Mouse (Mus musculus) right cerebral cortex, postnatal 4 days (tissue): ENCODE data around the gene Sel1l.

Experiments used
- DNase-seq: peaks from one replicate; pipeline ENCODE4 v3.0.0-alpha.2; 2022

Gene Sel1l

DNA sequence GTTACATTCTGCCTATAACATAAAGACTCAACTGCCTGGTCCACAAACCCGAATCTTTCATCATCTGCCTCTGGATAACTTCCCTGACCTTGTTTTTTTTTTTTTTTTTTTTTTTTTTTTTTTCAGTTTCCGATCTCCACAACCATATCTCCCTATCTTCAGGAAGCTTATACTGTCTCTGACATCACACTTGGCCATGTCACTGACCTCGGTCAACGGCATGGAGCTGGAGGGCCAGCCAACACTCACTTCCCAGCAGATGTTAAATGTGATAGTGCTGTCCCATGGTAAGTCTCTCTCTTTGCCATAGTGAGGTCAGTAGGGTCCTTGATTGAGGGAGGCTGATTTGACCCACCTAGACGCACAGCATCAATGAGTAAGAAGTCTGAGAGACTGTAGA is 72.6 kb downstream of the Sel1l start:
- DNase-seq, result no peak

GRCm38 (mm10) chr12:91774811-91775284 is 74.1 kb downstream of the Sel1l start:
- no peak for DNase-seq

- DNase-seq, result no peak
Measured at GRCm38 (mm10) chr12:91768871-91769270, 80.1 kb downstream of the Sel1l start.

DNA sequence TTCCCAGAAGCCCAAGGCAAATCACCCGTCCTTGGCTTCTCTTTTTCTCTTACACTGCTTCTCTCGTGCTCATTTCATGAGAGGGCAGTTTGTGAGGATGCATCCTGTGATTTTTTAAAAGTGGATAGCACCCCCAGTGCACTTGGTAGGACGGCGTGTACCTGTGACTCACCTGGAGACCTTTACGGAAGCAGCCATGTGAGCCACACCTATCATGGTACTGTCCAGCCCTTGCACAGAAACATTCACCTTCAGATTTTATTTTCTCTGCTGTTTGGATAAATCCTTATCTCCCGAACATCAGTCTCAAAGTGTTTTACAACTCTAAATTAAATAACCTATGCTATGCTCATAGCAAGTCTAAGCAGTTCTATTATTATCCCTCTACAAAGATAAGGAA is 80.8 kb downstream of the Sel1l start:
- DNase-seq, result no peak

DNA sequence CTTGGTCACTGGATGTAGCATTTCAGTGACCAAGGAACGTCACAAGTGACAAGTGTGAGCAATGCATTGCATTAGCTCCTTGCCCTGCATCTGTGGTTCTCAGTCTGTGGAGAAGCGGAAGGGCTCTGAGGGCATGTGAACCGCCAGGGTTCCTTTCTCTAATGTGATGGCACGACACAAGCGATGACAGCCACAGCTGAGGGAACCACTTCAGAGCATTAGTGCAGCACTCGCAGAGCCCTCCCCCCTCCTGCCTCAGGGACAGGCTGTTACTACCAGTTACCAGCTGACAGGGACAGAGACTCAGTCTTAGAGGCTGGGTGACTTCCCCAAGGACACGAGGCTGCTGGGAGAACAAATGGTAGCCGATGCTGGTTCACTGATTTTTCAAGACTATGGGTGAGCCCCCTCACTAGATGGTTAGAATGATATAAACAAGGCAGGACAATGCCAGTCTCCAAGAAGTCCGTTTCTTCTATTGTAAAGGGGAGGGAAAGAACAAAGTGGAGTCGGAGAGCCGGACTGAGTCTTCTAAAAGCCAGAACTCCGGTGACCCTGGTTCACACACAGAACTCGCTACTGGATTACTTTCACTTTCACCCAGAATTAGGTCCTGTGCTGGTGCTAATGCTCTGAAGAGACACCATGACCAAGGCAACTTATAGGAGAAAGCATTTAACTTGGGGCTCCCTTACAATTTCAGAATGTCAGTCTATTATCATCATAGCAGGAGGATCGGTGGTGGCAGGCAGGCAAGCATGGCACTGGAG is 82.4 kb downstream of the Sel1l start:
- no peak for DNase-seq

- no peak for DNase-seq
Measured at GRCm38 (mm10) chr12:91765504-91765903, 83.5 kb downstream of the Sel1l start.

DNA sequence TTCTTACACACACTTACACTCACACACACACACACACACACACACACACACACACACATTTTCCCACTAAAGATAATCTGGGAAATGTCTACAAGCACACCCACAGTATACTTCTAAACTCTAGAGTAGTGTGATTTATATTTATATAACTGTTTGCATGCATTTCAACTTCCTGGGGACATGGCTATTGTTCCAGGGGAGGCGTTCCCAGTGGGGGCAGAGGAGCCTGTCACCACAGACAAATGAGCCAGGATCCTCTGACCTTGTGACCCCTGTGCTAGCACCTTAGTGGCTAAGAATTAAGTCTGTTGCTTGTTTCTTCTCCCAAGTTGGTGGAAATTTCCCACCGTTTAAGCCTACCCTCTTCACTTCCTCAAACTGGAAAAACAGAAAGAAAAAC is 83.9 kb downstream of the Sel1l start:
- DNase-seq, result no peak

GRCm38 (mm10) chr12:91764471-91764870 is 84.5 kb downstream of the Sel1l start:
- no peak for DNase-seq

DNA sequence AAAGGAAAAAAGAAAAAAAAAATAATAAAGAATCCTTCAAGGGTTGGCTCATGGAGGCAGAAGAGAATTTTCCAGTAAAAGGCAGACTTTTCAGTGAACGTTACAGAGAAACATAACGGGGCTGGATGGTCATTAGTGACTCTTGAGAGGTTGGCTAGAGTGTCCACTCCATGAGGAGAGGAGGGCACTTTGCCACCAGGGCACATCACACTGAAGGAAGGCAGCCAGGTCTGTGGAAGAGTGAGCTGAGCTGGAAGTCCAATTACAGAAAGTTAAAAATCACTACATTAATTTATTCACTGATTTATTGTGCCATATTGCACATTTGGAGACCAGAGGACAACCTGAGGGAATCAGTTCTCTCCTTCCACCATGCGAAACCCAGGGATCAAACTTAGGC is 89.1 kb downstream of the Sel1l start:
- DNase-seq, result no peak

GRCm38 (mm10) chr12:91757854-91758562 is 90.9 kb downstream of the Sel1l start:
- DNase-seq, result no peak

DNA sequence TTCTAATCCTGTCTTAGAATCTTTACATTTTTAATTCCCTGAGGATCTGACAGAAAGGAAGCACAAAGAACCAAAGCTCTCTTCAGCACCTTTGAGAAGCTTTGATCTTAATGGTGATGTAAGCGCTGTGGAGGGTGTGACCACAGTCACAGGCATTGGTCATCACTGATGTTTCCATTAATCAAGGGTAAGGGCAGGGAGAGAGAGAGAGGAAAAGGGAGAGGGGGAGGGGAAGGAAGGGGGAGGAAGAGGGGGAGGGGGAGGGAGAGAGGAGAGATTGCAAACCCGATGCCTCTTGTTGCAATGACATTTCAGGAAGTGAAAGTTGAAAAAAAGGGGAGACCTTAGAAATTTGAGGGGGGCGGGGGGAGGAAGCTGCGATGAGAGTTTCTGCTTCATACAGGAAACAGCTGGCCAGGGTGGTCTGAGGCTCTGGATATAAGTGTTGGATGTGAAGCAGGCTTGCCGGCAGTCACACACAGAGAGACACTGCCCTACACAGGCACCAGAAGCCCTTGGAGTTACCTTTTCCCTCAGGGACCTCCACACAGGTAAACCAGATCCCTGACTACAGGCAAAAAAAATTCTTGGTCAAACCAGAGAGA is 92.3 kb downstream of the Sel1l start:
- no peak for DNase-seq
